Mouse (Mus musculus) megakaryocyte progenitor cell, adult 5-6 weeks (primary cell): ENCODE measurements at regions not wholly inside any gene's neighbourhood (a gene's known extent, or its start where the extent isn't known, plus 50 kb on each side); places are given as distances from the start of the nearest gene placed in this dataset.

Experiments
- ATAC-seq: replicated peaks from 2 replicates; pipeline ENCODE4 v1.8.0; 2016; ENCODE audit warnings: mild to moderate bottlenecking, moderate TSS enrichment, inconsistent platforms; ENCODE audit not compliant: poor library complexity

DNA sequence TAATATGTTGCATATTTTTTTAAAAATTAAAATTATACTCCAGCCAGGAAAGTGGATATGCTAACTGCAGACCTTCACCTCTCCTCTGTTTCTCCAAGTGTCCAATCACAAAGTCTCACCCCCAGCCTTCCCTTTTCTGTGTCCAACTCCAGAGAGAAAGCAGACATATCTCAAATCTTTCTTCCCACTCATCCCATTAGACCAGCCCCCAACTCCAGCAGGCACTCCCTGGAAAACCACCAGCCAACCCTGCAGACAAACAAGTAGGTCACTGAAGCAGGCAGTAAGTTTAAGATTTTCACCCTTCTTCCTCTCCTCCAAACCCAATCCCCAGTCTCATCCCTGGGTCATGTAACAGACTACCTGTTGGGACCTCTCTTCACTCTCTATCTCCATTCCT, 94.2 kb upstream of the Ptgfr start:
- ATAC-seq: no peak

DNA sequence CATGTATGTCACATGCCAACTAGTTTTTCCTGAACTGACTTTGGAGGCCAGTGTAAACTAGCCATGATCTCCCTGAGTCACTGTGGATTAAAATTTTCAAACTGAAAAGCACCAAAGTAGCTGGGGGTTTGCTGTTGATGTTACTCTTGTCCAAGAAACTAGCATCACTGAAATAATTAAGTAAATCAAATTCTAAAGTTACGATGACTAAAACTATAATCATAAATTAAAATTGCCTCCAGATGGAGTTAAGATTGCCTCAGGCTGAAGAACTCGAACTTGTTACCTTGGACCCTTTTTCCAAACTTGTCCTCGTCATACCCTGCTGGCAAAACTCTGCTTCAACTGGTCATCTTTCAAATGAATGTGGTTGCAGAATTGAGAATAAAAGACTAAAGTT, 93.7 kb upstream of the Ptgfr start:
- no peak for ATAC-seq

DNA sequence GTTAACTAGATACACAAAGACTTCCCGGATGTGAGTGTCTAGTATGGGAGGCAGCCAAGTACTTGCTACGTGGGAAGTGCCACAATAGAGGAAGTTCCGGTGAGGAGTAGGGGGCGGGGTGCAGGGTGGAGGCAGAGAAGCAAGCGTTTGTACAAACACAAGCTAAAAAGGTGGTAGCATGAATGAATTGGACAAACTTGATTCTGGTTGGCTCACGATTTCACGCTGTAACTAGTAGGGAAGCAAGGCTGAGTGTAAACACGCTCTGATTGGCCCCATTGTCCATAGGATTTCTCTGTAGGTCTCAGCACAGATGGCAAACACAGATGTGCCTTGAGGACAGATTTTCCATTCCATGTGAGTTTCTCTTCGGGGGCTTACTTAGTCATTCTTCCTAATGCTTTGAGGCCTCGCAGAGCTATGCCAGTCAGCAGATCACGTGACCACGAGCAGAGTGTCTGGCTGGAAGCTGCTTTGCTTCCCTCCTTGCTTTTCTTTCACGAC, 76.6 kb upstream of the Ptgfr start:
- peak; percentile 90 for ATAC-seq

DNA sequence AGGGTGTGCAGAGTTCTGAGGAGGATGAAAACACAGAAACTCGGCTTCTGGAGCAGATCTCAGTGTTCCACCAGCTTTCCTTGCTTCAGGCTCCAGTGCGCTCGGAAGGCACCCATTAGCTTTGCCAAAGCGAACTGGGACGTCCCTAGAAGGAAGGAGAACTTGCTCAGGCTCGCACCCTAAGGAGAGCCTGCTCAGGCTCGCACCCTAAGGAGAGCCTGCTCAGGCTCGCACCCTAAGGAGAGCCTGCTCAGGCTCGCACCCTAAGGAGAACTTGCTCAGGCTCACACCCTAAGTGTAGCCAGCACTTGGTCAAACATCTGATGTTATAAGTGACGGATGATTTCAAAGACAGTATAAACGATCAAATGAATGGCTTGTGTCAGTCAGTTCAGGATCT, 74.9 kb upstream of the Ptgfr start:
- ATAC-seq: peak; percentile 68

DNA sequence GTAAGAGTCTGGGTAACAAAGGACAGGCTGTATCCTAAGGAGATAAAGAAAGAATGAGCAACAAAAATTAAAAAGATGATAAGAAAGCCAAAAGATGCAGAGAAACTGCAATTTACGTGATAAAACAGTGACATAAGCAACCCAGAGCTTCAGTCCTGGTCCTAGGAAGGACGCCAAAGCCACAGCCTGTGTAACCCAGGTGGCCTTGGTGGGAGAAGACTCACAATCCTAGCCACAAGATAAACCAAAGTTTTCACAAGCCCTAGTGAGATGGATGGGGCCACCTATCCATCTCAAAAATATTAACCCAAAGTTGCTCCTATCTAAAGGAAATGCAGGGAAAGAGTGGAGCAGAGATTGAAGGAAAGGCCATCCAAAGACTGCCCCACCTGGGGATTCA, 73.4 kb upstream of the Ptgfr start:
- ATAC-seq: no peak

DNA sequence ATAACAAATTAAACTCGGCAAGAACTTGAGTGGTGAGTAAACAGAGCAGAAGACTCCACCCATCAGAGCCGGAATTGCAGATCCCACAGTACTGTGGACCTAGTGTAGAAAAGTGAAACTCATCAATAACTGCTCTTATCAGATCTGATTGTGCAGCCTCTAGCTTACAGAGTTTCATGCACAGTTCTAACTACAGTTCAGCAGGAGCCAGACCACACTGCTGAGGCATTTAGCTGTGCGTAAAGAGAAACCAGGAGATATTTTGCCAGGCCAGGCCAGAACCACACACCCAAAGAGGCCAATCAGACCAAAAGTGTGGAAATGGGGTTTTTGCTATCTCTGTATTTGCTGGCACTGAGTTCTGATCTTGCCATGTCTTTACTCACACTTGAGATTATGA, 71.9 kb upstream of the Ptgfr start:
- no peak for ATAC-seq

DNA sequence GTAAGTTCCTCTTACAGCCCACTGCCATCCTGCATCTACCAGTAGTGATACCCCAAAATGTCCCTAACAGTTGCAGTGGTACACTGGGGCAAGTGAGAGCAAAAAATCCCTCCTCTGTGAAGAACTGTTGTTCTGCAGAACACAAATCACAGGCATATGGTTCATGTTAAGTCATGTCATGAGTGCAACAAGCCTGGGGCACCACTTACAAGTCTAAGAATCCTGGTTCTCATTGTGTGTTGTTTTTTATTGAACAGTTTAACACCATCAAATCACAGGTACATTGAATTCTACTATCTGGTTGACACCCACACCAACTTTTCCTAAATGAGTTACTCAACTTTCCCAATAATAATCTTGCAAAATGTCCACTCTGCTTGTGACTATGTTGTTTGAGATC, 71.5 kb upstream of the Ptgfr start:
- no peak for ATAC-seq

DNA sequence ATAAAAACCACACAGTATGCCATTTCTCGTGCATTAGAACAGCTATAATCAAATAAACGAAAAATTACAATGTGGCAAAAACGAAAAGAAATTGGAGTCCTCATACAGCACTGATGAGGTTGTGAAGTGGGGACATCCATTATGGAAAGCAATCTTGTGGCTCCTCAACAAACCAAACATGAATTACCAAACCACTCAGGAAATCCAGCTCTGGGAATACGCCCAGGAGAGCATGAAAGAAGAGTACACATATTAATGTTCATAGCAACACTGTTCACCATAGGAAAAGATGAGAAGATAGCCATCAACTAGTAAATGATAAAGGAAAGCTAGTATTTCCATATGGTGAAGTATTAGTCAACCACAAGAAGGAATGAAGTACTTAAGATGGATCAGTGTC, 68.3 kb upstream of the Ptgfr start:
- ATAC-seq: no peak

DNA sequence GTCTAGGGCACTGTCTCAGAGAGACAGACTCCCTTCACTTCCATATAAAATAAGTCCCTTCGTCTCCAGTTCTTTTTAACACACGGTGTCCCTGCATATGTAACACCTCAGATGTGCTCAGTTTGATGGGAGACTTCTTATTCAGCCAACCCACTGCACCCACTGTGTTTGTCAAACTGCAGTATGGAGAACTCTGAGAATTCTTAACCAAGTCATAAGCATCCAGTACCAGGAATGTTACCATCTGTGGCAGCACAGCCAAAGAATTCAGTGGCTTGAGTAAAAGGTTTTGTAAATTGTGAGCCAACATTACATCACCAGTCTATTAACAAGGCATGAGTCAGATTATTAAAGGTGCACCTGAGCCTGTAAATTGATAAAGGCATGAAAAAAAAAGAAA, 65.7 kb upstream of the Ptgfr start:
- no peak for ATAC-seq

DNA sequence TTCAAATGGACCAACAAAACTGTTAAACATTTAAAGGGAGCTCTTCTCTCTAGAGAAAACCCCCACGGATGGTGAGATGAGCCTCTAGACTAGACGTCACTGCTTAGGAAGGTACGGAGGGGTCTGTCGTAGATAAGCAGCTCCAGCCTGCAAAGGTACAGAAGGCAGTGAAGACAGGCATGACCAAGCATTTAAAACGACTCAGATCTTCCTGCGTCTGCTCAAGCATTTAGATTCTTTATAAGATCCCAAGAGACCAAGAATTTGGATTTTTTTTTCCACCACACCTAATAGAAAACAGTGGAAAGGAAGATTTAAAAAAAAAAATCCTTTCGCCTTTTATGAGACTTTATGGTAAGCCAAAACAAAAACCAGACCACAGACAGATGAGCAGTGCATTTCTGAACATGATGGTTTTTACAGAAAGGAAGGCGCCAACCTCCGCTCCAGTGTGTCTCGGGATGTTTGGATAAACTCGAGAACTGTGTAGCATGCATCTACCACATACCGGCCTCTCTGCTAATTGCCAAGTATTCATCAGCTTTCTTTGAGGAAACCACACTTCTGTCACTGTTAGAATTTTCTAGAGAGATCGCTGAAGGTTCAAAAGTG, 64.9 kb upstream of the Ptgfr start:
- ATAC-seq: no peak

DNA sequence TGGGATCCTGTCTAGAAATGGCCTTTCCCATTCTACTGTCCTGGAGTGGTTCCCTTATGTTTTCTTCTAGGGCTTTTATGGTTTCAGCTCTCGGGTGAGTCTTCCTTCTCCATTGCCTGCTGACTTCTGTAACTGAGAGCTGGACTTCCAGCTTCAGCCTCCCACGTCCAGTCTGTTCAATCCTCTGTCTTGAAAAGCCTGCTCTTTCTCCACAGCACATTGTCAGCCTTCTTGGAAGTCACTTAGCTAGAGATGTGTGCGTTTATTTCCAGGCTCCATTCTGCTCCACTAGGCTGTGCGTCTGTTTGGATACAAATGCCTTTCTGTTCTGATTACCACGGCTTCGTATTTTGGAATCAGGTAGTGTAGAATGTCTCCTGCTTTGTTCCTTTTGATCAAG, 62.2 kb upstream of the Ptgfr start:
- ATAC-seq: no peak

DNA sequence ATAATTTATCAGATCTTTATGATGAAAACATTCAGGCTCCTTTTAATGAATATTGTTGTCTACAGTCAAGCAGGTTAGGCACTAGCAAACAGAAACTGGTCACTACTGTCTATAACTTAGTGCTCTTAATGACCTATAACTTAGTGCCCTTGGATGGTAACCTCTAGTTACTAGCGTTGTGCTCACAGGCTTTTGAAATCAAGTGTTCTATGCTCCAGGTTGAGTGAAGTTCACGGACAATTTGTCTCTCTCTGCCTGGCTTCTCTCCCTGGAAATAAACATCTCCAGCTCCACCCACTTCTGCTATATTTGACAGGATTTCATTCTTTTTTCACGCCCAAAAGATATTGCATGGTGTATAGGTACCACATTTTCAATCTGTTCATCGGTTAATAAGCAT, 61.7 kb upstream of the Ptgfr start:
- no peak for ATAC-seq

DNA sequence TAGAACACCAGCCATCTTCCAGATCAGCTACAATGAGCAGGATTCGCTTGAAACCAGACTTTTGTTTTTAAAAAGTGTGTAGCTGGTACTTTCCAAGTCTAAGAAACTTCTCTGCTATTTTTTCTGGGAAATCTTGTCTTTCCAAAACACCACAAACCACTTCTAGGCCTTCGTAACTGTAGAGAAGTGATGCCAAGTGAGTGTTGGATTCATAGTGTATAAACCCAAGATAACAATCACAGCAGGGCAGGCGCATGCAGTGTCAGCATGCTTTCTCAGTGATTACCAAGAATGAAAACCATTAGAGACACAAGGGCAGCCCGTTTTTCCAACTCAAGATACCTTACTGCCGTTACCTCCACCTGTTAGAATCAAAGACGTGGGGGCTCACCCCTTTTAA, 58.9 kb upstream of the Ptgfr start:
- no peak for ATAC-seq

DNA sequence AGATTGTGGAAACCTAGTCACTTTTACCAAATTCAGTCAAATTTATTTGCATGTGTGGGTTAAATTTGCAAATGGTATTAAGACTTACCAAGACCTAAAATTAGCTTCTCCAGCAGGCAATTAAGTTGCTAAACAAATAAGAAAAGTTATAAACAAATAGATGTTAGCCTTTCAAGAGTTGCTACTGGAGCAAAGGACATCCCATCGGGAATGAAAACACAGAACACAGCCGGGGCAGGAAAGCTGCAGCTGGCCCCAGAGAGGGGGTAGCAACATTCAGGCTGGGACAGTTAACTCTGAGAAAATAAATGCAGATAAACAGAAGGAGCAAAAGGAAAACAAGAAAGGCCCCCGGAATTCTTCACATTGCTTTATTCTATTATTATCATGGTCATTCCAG, 57.3 kb upstream of the Ptgfr start:
- ATAC-seq: no peak

DNA sequence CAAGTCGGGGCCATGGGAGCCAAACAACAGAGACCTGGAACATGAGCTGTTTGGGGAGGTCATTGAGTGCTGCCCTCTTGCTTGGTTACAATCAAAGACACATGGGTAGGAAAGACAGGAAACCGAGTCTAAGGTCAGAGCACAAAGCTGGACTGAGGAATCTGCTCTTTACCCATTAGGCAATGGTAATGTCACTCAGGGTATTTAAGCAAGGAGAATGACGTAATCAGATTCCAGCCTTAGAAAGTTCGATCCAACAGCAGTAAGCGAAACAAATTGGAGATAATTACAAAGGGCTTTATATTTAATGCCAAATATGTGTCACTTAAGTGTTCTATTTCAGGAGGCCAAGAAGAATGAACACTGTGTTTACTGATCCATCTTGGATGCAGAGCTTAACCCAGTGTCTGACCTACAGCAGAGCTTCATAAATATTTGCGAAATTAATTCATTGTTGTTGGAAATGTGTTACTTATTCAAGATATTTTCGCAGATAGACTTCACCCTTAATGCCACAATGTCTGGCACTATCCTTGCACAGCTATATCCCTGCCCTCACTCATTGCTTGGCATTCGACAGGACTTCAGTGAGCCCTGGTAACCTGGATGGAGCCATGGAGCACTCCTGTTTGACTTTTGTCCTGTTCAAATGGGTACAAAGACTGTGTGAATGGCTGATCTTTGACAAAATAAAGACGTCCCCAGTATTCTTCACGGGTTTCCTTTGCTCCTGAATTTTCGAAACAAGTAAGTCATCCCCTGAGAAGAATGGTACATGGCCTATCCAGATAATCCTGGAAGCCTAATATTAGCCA, 56.2 kb upstream of the Ptgfr start:
- ATAC-seq: no peak

DNA sequence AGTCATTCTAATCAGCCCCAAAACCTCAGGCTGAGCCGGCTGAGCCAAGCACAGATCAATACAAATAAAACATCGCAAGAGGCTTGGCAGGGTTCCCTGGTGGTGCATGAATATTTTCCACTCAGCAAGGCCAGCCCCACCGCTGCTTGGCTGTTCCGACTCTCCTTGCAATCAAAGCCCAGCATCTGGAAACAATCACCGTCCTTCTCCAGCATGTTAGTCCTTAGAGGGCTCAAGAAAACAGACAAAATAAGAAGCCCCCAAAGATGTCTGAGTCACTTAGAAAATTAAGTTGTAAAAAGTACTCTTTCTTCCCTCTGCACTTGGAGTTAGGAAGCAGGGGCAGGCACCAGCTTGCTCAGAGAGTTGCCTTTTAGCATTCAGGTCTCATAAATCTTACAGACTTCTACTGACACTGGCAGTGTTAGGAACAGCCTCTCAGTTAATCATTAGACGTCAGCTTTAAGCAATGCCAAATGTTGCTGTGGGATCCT, 54.4 kb upstream of the Ptgfr start:
- no peak for ATAC-seq

DNA sequence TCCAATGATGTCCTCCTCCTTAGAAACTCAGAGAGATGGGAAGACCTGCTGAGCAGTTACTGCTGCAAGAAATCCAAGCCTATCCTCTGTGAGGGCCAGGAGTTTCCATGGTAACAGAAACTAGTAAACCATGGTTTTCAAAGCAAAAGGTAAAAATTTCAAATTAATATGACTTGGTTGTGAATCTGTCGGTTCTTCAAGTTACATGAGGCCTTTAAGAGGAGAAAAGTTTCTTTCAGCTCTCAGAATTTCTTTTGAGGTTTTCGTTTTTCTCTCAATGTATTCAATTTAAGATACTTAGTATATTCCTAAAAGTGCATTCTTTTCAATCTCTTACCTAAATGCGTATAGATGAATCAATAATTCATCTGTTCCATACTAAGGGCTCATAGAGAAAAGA, 53.9 kb upstream of the Ptgfr start:
- ATAC-seq: no peak

DNA sequence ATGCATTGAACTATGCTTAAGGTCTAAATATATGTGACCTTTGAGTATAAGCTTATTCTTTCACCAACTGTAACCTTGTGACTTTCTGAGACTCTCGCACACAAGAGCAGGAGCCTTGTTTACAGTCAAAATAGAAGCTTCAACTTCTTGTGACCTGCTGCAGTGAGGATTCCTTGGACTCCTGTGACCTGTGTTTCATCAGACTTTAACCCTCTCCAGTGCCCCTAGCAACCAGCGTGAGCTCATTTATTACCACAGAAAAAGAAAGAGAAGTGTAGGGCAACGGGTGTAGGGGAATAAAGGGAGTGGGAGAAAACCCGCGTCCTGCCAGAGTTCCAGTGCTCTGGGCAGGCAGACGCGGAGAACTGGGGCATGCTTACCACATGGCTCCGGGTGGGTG, 52.3 kb upstream of the Ptgfr start:
- ATAC-seq: no peak
